Mouse (Mus musculus) spleen, embryonic (tissue): ENCODE data around the gene Icos.

Experiments
- CTCF ChIA-PET: fragments of 350-600 bp; sonication (Branson Sonifier 250); formaldehyde crosslinking; loops from one replicate; lab custom pipeline; 2022; lab: Charles Lee

Gene Icos

DNA sequence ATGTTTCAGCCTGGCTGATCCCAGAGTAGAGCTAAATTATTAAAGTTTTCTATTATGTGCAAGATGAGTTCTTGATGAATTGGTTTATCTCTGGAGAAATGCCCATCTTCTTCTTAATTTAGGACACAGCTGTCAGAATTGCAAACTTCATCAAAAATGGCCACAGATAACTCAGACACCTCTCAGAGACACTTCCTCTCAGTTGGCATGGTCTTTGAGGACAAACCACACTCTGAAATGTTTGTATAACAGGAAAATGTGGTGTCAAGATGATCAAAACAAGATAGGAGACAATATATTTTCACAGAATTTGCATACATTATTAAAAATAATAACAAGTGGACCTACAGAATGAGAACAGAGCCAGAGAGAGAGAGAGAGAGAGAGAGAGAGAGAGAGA is 52.8 kb downstream of the Icos start:
- CTCF ChIA-PET: interaction anchor here (0.7 kb wide), 1 partner anchor 18 kb away, joined by 9 read pairs; no protein-coding TSS in a partner anchor

DNA sequence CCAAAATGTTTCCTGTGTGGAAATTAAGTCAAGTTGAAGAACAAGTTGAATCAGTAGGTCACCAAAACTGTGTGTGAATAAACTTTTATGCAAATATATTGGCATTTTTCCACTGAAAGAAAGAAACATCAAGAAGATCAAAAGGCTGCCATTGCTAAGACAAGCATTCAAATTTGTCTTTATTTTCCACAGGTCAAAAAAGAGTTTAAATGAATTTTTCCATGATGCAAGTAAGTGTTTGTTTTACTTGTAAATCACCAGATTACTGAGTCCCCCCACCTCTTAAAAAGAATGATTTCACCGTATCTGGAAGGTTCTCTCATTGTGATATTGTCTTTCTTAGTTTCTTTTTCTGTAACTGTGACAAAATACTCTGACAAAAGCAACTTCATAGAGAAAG is 57.5 kb downstream of the Icos start:
- CTCF ChIA-PET: no interaction called here

DNA sequence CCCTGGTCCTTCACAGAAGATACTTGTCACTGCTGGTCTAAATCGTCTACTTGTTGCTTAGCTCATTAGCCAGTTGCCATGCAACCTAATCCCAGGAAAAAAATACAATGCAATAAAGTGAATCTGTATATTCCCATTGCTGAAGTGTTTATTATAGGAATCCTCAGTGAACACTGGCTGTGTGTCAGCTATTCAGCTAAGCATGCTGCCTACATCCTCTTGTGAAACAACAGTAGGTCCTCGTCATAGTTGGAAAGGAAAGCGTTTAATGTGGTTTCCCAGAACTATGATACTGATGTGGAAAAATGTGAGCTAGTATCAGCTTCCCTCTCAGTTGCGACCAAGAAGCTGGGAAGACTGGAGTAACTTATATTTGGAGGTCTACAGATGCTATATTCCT is 60.5 kb downstream of the Icos start:
- CTCF ChIA-PET: no interaction called here

DNA sequence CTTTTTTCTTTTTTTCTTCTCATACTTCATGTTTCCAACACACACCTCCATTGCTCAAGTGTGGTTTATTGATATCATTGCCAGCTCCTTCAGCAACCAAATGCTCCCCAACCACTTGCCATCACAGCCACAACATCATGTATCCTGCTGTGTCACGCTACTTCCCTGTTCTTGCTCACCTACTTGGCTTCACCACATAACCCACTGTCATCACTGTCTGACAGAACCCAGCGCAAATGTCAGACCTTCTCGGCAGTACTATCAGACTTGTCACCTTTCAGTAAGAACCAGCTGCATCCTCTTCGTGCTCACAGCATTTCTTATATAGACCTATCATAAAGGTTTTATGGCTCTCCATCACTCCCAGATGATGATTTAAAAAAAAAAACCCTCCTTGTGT is 61.6 kb downstream of the Icos start:
- CTCF ChIA-PET: no interaction called here

DNA sequence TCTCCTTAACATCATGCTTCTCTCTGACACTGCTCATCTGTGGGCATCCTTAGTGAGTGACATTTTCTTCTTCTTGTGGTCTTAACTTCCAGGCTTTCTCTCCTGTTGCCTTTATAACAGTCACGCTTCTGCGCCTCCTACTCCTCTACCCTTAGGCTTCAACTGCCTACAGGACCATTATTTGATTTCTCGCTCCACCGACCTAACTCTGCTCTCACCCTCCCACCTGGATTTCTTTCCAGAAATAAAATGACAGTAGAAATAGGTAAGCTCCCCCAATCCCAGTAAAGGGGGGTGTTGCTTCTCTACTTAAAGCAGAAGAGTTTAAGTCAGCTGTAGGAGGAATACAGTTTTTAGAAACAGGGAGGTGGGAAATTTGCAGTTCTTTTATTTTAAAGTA is 62.7 kb downstream of the Icos start:
- CTCF ChIA-PET: no interaction called here

DNA sequence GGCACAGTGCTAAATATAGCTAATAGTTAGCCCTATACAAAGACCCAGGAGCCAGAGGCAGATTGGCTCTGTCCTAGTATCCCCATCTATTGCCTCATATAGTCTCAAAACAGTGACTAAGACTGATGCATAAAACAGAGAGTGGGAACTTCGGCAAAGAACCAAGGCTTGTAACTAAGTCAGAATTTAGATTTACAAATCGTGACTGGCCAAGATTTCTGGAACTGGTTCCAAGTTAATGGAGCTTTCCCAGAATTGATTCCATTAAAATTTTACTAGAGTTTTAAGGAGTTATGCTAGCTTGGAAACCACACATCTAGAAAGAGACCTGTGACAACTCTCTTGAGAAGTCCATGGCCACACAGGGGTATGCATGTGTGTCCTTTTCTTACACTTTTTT is 65.1 kb downstream of the Icos start:
- CTCF ChIA-PET: no interaction called here

DNA sequence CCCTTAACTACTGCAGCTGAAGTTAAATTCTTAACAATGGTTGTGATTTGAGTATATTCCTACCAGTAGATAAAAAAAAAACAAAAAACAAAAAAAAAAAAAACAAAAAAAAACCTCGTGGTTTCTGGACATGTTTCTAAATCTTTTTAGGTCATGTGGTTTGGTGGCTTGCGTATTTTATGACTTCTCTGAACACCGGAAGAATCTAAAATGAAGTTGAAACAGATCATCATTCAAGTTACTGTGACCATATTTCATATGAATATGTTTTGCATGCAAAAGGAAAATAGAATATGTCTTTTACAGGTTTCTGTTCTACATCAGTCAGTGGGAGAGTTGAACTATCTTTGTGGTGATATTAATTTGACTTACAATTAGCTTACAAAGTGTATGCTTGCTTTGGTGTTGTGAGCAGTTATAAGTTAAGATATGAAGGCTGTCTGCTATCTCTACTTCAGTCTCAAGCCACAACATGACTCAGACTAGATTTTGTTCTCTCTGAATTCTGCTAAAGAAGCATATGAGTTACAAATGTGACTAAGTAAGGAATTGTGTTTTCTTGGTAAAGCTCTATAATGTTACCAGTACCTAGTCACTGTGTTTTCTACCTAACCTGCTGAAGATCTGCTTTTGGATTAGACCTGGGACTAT is 68.5 kb downstream of the Icos start:
- CTCF ChIA-PET: no interaction called here

DNA sequence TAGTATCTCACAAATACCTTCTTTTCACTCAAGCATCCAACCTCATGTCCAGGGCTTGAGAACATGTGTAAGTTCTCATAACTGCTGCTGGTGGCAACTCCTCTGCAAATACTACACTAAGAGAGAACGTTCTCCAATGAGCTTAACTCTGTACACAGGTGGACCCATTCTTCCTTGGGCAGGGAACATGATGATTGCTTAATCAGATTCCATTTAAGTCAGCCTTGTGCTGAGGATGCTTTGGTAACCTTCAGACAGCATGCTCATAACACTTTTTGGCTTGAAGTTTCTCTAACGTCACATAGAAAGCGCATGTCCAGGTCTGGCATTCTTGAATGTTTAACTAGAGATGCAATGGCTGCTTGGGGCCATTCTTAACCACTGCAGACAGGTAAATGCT is 69.6 kb downstream of the Icos start:
- CTCF ChIA-PET: no interaction called here
